Mouse (Mus musculus) thymus, adult 2 months (tissue): ENCODE measurements around the gene Mrpl52. TPM values are rescaled to one million over a fixed set of nuclear protein-coding genes. Genes with fewer than 3 reads are reported as not detected.

ENCODE experiments used
- DNase-seq: peaks from one replicate; pipeline ENCODE4 v3.0.0; 2021
- H3K27ac ChIP-seq: fragments of 200-500 bp; 2 replicates; pipeline ENCODE4 v1.5.1; 2012; ENCODE audit warnings: low read length, control low read depth; ENCODE audit not compliant: control insufficient read depth, insufficient read depth
- H3K27me3 ChIP-seq: fragments of 200-500 bp; 2 replicates; pipeline ENCODE4 v1.6.1; 2012; ENCODE audit warnings: mild to moderate bottlenecking, low read length, moderate library complexity, mixed read lengths; ENCODE audit not compliant: control insufficient read depth, insufficient read depth
- H3K36me3 ChIP-seq: fragments of 200-500 bp; 2 replicates; pipeline ENCODE4 v1.6.1; 2012; ENCODE audit warnings: mild to moderate bottlenecking, low read length, moderate library complexity; ENCODE audit not compliant: control insufficient read depth, insufficient read depth
- H3K4me1 ChIP-seq: fragments of 200-500 bp; replicated peaks from 2 replicates; pipeline ENCODE4 v1.6.1; 2012; ENCODE audit warnings: low read length; ENCODE audit not compliant: control insufficient read depth, insufficient read depth
- H3K4me3 ChIP-seq: fragments of 200-500 bp; 2 replicates; pipeline ENCODE4 v1.5.1; 2012; ENCODE audit warnings: mild to moderate bottlenecking, low read length, control low read depth, moderate library complexity; ENCODE audit not compliant: control insufficient read depth, insufficient read depth
- CTCF ChIP-seq: fragments of 200-500 bp; IDR thresholded peaks from 2 replicates; pipeline ENCODE4 v1.5.1; 2012; ENCODE audit warnings: mild to moderate bottlenecking, control low read depth, low read length, moderate library complexity, borderline replicate concordance; ENCODE audit not compliant: control insufficient read depth, poor library complexity, insufficient read depth; ENCODE audit errors: extremely low read depth
- POLR2A ChIP-seq: fragments of 200-500 bp; IDR thresholded peaks from 2 replicates; pipeline ENCODE4 v1.6.1; 2012; ENCODE audit warnings: mild to moderate bottlenecking, low read length, control low read depth, moderate library complexity; ENCODE audit not compliant: control insufficient read depth, poor library complexity, insufficient read depth; ENCODE audit errors: extremely low read depth
- WGBS: fragments of 180-500 bp; shearing (Covaris S2); methylation state at CpG from one replicate; pipeline ENCODE4 v1.1.7; 2018; 5-methylcytosine and 5-hydroxymethylcytosine counted together
- polyA plus RNA-seq: library from polyadenylated mRNA; depleted of rRNA; stranded (reverse); fragments of >200 nt; gene quantifications from 2 replicates; pipeline ENCODE4 v1.2.3, GENCODE M21; 2012

Mrpl52 gene
- polyA plus RNA-seq, 1 experiment: 211 TPM

DNA sequence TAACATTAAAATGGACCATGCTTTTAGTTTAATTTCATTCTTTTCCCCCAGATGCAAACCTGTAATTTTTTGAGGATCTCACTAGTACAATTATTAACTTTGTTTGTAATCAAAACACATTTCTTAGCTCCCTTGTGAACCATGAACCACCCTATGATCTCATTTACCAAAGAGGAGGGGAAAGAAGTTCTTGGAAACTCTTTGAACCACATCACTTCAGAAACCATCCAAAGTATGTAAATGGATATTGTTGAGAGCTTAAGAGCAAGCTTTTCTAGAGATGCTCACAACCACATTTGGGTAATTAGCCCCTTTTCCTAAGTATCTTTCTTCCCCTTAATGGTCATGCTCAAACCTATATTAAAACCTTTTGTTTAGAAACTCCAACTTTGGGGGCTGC, 32.4 kb upstream of the Mrpl52 start:
- DNase-seq: no peak
- H3K27ac ChIP-seq: no peak overlapping the region
- H3K36me3 ChIP-seq: no peaks in the 10 kb centered on the region

DNA sequence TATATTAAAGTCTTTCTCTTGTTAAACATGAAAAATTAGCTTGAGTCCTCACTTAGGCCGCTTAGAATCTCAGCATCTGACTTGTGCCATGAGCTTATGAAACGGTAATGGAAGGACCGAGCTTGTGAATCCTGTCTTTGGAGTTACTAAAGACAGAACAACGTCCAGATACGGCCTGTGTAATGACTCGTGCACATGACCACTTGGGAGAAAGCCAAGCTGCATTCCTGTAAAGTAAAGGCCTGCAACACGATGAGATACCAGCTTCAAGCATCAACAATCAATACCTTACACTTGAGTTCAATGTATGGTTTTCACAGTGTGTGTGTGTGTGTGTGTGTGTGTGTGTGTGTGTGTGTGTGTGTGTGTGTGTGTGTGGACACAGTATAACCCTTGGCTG, 30.0 kb upstream of the Mrpl52 start:
- H3K27me3 ChIP-seq: no peaks in the 10 kb centered on the region
- H3K4me3 ChIP-seq: no peak overlapping the region
- H3K36me3 ChIP-seq: no peaks in the 10 kb centered on the region
- H3K27ac ChIP-seq: no peak overlapping the region
- TF ChIP-seq CTCF: no peak
- no peak for TF ChIP-seq POLR2A
- H3K4me1 ChIP-seq: peaks cover 3% of the 10 kb centered on the region
- WGBS: 90% methylated on average over 7 of the region's 7 CpGs
- DNase-seq: no peak

More for the DNA sequence above, 32.4 kb upstream of the Mrpl52 start:
- H3K4me3 ChIP-seq: no peak overlapping the region
- peaks cover 3% of the 10 kb centered on the region for H3K4me1 ChIP-seq
- no peaks in the 10 kb centered on the region for H3K27me3 ChIP-seq
- TF ChIP-seq POLR2A: no peak
- TF ChIP-seq CTCF: no peak

DNA sequence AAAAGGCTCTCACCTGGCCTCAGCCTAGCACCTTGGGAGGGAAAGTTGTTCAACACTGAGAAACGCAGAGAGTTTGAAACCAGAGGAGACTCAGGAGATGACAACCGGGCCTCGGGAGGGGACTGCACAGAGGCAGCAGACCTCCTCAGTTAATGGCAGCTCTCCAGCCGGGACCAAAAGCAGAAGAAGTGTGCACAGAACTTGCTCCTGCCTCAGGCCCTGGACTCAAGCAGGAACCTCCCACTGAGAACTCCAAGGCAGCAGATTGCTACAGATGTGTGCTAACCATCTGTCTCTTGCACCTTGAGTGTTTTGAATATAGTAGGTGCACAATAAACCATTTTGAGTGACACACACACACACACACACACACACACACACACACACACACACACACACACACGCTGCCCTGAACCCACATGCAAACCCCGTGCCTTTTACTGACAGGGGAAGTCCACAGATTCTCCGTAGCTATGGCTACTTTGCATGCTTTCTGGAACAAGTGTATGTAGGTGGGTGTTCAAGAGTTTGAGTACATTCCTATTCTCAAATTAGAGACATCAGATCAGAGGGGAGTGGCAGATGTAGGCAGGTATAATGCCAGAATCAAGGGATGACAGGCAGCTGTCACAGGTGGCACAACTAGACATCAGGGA, 28.7 kb upstream of the Mrpl52 start:
- no peak for DNase-seq
- WGBS: 75% methylated on average over 7 of the region's 7 CpGs
- Histone ChIP-seq H3K27me3 (no peaks in the 10 kb centered on the region), H3K36me3 (no peaks in the 10 kb centered on the region), H3K27ac (no peak overlapping the region), H3K4me3 (no peak overlapping the region), H3K4me1 (peaks cover 3% of the 10 kb centered on the region)
- no peak for TF ChIP-seq POLR2A
- TF ChIP-seq CTCF: no peak

DNA sequence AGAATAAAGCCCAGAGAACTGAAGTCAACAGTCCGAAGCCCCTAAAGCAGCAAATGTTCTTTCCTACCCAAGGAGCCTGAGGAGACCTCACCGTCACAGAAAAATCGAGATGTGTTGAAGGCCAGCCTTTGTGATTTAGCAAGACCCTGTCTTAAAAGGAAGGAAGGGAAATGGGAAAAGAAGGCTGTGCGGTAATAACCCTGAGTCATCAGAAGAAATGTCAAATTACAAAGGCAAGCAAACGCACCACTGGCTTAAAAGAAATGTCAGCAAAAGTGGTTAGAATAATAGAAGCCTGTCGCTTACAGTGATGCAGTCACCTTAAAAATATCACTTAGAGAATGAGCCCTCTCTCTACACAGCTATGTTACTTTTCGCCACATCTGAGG, 28.2 kb upstream of the Mrpl52 start:
- DNase-seq: no peak

DNA sequence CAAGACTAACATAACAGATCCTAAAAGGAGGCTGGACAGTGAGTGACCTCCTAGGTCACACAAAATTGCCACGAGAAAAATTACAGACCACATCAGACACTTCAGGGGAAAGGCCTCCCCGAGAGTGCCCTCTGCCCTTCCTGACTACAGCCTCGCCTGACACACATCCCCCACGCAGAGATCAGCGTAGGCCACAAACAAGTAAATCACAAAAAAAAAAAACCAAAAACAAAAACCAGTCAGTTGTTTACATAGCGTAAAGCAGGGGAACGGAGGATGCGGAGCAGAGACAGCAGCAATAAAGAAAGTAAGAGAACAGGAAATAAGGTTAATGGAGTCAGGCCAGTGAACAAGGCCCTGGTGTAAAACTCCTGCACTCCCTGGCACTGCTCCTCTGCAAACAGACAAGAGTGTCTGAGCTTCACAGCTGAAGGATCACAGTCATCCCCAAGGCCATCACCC, 27.8 kb upstream of the Mrpl52 start:
- TF ChIP-seq CTCF: no peak
- no peak for TF ChIP-seq POLR2A
- WGBS: 80% methylated on average over 8 of the region's 8 CpGs
- H3K4me3 ChIP-seq: no peak overlapping the region
- no peaks in the 10 kb centered on the region for H3K36me3 ChIP-seq
- no peak overlapping the region; the same call in 1 of the 2 replicates for H3K27ac ChIP-seq
- H3K4me1 ChIP-seq: peaks cover 3% of the 10 kb centered on the region
- DNase-seq: no peak
- no peaks in the 10 kb centered on the region for H3K27me3 ChIP-seq

More for the DNA sequence above, 28.2 kb upstream of the Mrpl52 start:
- 76% methylated on average over 7 of the region's 7 CpGs for WGBS
- Histone ChIP-seq H3K27me3 (no peaks in the 10 kb centered on the region), H3K4me1 (peaks cover 3% of the 10 kb centered on the region), H3K4me3 (no peak overlapping the region), H3K36me3 (no peaks in the 10 kb centered on the region), H3K27ac (no peak overlapping the region)
- TF ChIP-seq POLR2A (no peak), CTCF (no peak)

DNA sequence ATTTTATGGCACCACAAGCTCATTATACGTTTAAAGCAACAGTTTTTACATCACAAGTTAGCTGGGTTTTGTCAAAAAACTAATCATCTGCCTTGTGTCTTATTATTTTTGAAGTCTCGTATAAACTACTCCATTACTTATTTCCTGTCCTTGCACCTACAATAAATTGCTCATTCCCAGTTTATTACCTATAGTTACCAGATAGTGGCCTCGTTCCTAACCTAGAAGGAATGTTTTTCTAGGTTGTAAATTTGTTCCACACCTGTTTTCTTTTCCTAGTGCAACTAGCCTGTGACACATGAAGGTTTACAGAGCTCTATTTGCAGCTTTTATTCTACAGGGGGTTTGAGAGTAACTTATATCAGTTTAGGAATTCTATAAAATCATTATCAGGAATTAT, 25.0 kb upstream of the Mrpl52 start:
- TF ChIP-seq POLR2A (no peak), CTCF (no peak)
- H3K27ac ChIP-seq: no peak overlapping the region
- H3K27me3 ChIP-seq: no peaks in the 10 kb centered on the region
- WGBS: 90% methylated on average over 3 of the region's 3 CpGs
- H3K4me3 ChIP-seq: no peak overlapping the region
- H3K4me1 ChIP-seq: peaks cover 3% of the 10 kb centered on the region
- H3K36me3 ChIP-seq: no peaks in the 10 kb centered on the region
- no peak for DNase-seq
